Mouse (Mus musculus) liver, adult 2 months (tissue): ENCODE measurements around the gene Lhpp.

Experiments
- CTCF ChIP-seq: fragments of 200-500 bp; IDR thresholded peaks from 2 replicates; pipeline ENCODE4 v1.5.1; 2011; ENCODE audit warnings: low read depth, low read length, control low read depth
- POLR2A ChIP-seq: fragments of 200-500 bp; IDR thresholded peaks from 2 replicates; pipeline ENCODE4 v1.6.1; 2011; ENCODE audit warnings: low read length, control low read depth; ENCODE audit not compliant: insufficient read depth; ENCODE audit errors: extremely low read depth

GRCm38 (mm10) chr7:132719570-132719969 lies 109.1 kb downstream of the Lhpp start:
- TF ChIP-seq CTCF = no peak
- TF ChIP-seq POLR2A = no peak
